Mouse (Mus musculus) gastrocnemius, adult 18-20 months (tissue): Measurements from ENCODE around the gene Tex10. TPM values are rescaled to one million over a fixed set of nuclear protein-coding genes. Genes with fewer than 3 reads are reported as not detected.

Source experiments
- DNase-seq: peaks from one replicate; pipeline ENCODE4 v3.0.0; 2021; ENCODE audit warnings: low spot score
- long read RNA-seq, 2 experiments: library from polyadenylated mRNA; stranded (forward); transcript quantifications; one replicate each; pipeline ENCODE4 v2.0.0; 2021
- total RNA-seq, 2 experiments: library from RNA; stranded (reverse); gene quantifications; 2 replicates each; pipeline ENCODE4 v1.2.3; 2021

The Tex10 gene
- total RNA-seq: 10 to 100 TPM; 11.1 to 11.6 TPM
- long read RNA-seq, experiment 1, transcript Tex10-201 (15 exons, 3,102 nt): major isoform, 8 of 16 reads
- long read RNA-seq, experiment 1, partial matches to known transcripts: 1 of 16 reads
- long read RNA-seq, experiment 1, other reads (novel, unspliced or antisense): 7 of 16 reads
- long read RNA-seq, experiment 2, transcript Tex10-201 (15 exons, 3,102 nt): major isoform, 6 of 12 reads
- long read RNA-seq, experiment 2, partial matches to known transcripts: 2 of 12 reads
- long read RNA-seq, experiment 2, other reads (novel, unspliced or antisense): 4 of 12 reads

GRCm38 (mm10) chr4:48472792-48473650, at the start of gene Tex10:
TSS of gene Tex10 (minus strand) at chr4:48473459.
- DNase-seq: peak; percentile 89

GRCm38 (mm10) chr4:48510861-48511260, 37.6 kb upstream of the Tex10 start:
- DNase-seq: no peak

GRCm38 (mm10) chr4:48492510-48492909, 19.3 kb upstream of the Tex10 start:
- DNase-seq: no peak

- DNase-seq: no peak
These were observed 18.1 kb upstream of the Tex10 start for GRCm38 (mm10) chr4:48491290-48491743.

- DNase-seq: no peak
These were observed 15.7 kb upstream of the Tex10 start for GRCm38 (mm10) chr4:48488916-48489315.

- DNase-seq: no peak
These were observed 8.0 kb upstream of the Tex10 start for GRCm38 (mm10) chr4:48481287-48481686.

- DNase-seq: no peak
These were observed 372 bp upstream of the Tex10 start for GRCm38 (mm10) chr4:48473651-48474011.

GRCm38 (mm10) chr4:48472052-48472791, 1.0 kb downstream of the Tex10 start:
- no peak for DNase-seq

GRCm38 (mm10) chr4:48470977-48471376, 2.3 kb downstream of the Tex10 start:
- DNase-seq: no peak

GRCm38 (mm10) chr4:48461060-48461459, 12.2 kb downstream of the Tex10 start:
- no peak for DNase-seq

- no peak for DNase-seq
These were observed 14.8 kb downstream of the Tex10 start for GRCm38 (mm10) chr4:48458436-48458835.

- no peak for DNase-seq
These were observed 19.0 kb downstream of the Tex10 start for GRCm38 (mm10) chr4:48454106-48454773.

GRCm38 (mm10) chr4:48428054-48428453, 45.2 kb downstream of the Tex10 start:
- no peak for DNase-seq

- DNase-seq: no peak
These were observed 45.8 kb downstream of the Tex10 start for GRCm38 (mm10) chr4:48427413-48427812.

GRCm38 (mm10) chr4:48423738-48424137, 49.5 kb downstream of the Tex10 start:
- DNase-seq: no peak

- DNase-seq: no peak
These were observed 50.6 kb downstream of the Tex10 start for GRCm38 (mm10) chr4:48422633-48423032.

- no peak for DNase-seq
These were observed 54.3 kb downstream of the Tex10 start for GRCm38 (mm10) chr4:48418831-48419468.

- DNase-seq: peak; percentile 81
These were observed 57.4 kb downstream of the Tex10 start for GRCm38 (mm10) chr4:48415838-48416335.

GRCm38 (mm10) chr4:48413473-48413872, 59.8 kb downstream of the Tex10 start:
- DNase-seq: no peak

- peak; percentile 53 for DNase-seq
These were observed 65.8 kb downstream of the Tex10 start for GRCm38 (mm10) chr4:48407350-48408039.
